Mouse (Mus musculus) heart, embryonic 13.5 days (tissue): ENCODE results near the gene Lsm11. TPM values are rescaled to one million over a fixed set of nuclear protein-coding genes. Genes with fewer than 3 reads are reported as not detected.
A peak's percentile ranks its signal among the peaks of the same experiment; 100 is the strongest.

Source experiments
- ATAC-seq: fragments of 200-750 bp; cut with Nextera tagmentation; 2 replicates; pipeline ENCODE4 v1.8.0; 2017; ENCODE audit warnings: moderate TSS enrichment; ENCODE audit not compliant: insufficient number of reproducible peaks, low FRiP score, low TSS enrichment; ENCODE audit errors: extremely low read depth
- H3K27ac ChIP-seq: fragments of 300-500 bp; sonication (generic); replicated peaks from 2 replicates; pipeline ENCODE4 v1.5.1; 2015; ENCODE audit warnings: moderate library complexity, mild to moderate bottlenecking, inconsistent platforms
- H3K27me3 ChIP-seq: fragments of 300-500 bp; sonication (generic); replicated peaks from 2 replicates; pipeline ENCODE4 v1.6.1; 2015; ENCODE audit warnings: mild to moderate bottlenecking, inconsistent platforms
- H3K36me3 ChIP-seq: fragments of 300-500 bp; sonication (generic); 2 replicates; pipeline ENCODE4 v1.6.1; 2015; ENCODE audit warnings: mild to moderate bottlenecking, inconsistent platforms
- H3K4me1 ChIP-seq: fragments of 300-500 bp; sonication (generic); 2 replicates; pipeline ENCODE4 v1.6.1; 2015; ENCODE audit warnings: inconsistent platforms
- H3K4me2 ChIP-seq: fragments of 300-500 bp; sonication (generic); 2 replicates; pipeline ENCODE4 v1.6.1; 2015; ENCODE audit warnings: inconsistent platforms, mild to moderate bottlenecking, moderate library complexity
- H3K4me3 ChIP-seq: fragments of 300-500 bp; sonication (generic); 2 replicates; pipeline ENCODE4 v1.5.1; 2015; ENCODE audit warnings: moderate library complexity, mild to moderate bottlenecking, inconsistent platforms
- H3K9ac ChIP-seq: fragments of 300-500 bp; sonication (generic); 2 replicates; pipeline ENCODE4 v1.6.1; 2015; ENCODE audit warnings: inconsistent platforms, mild to moderate bottlenecking, moderate library complexity
- H3K9me3 ChIP-seq: fragments of 300-500 bp; sonication (generic); 2 replicates; pipeline ENCODE4 v1.6.1; 2016; ENCODE audit warnings: inconsistent platforms
- WGBS: fragments of 180-500 bp; shearing (Covaris S2); methylation state at CpG from one replicate; pipeline ENCODE4 v1.1.7; 2015; ENCODE audit warnings: mixed read lengths; 5-methylcytosine and 5-hydroxymethylcytosine counted together
- polyA plus RNA-seq: library from polyadenylated mRNA; unstranded; fragments of >200 nt; fragmentation: Nextera tagmentation; extraction: Ambion mirVana; gene quantifications from 2 replicates; pipeline ENCODE4 v1.2.1, GENCODE M21; 2015

Gene Lsm11
- 6.9 and 7.3 TPM in 2 replicates for polyA plus RNA-seq

GRCm38 (mm10) chr11:45944643-45945156, at the start of gene Lsm11:
Gene Lsm11 (minus strand): TSS chr11:45944935.
- Histone ChIP-seq H3K9ac (peak within 1 kb of the TSS; percentile 97), H3K27ac (peak within 1 kb of the TSS; percentile 73), H3K36me3 (peaks cover 39% of the 10 kb centered on the region), H3K4me2 (peak within 1 kb of the TSS; percentile 91), H3K4me3 (peak within 1 kb of the TSS; percentile 93), H3K9me3 (no peaks in the 10 kb centered on the region), H3K4me1 (peaks cover 24% of the 10 kb centered on the region), H3K27me3 (no peaks in the 10 kb centered on the region)
- WGBS, result under 1% methylated on average over 55 of the region's 55 CpGs
- ATAC-seq, result peak; percentile 84

GRCm38 (mm10) chr11:45992087-45992486, 47.4 kb upstream of the Lsm11 start:
- Histone ChIP-seq H3K27ac (no peak overlapping the region), H3K36me3 (no peaks in the 10 kb centered on the region), H3K27me3 (peaks cover 3% of the 10 kb centered on the region; the same call in 1 of the 2 replicates), H3K4me2 (peak overlapping the region; percentile 68), H3K9ac (peak overlapping the region; percentile 69), H3K4me3 (peak overlapping the region; percentile 45), H3K9me3 (no peaks in the 10 kb centered on the region), H3K4me1 (peaks cover 7% of the 10 kb centered on the region; the same call in 1 of the 2 replicates)
- 42% methylated on average over 13 of the region's 13 CpGs for WGBS
- no peak for ATAC-seq

- no peaks in the 10 kb centered on the region for H3K9me3 ChIP-seq
- H3K36me3 ChIP-seq, result no peaks in the 10 kb centered on the region
- H3K9ac ChIP-seq, result peak overlapping the region; percentile 69
- peaks cover 7% of the 10 kb centered on the region; the same call in 1 of the 2 replicates for H3K4me1 ChIP-seq
- peak overlapping the region; percentile 45 for H3K4me3 ChIP-seq
- no peak; the same call in 1 of the 2 replicates for ATAC-seq
- no peak overlapping the region for H3K27ac ChIP-seq
- H3K4me2 ChIP-seq, result peak overlapping the region; percentile 68
- WGBS, result 5% methylated on average over 16 of the region's 16 CpGs
- H3K27me3 ChIP-seq, result peaks cover 3% of the 10 kb centered on the region; the same call in 1 of the 2 replicates
These were observed 46.9 kb upstream of the Lsm11 start for GRCm38 (mm10) chr11:45991604-45992003.

- Histone ChIP-seq H3K27ac (peak overlapping the region; percentile 65; the same call in 1 of the 2 replicates), H3K9ac (peak overlapping the region; percentile 95), H3K4me3 (peak overlapping the region; percentile 72), H3K36me3 (no peaks in the 10 kb centered on the region), H3K4me2 (peak overlapping the region; percentile 85), H3K27me3 (peaks cover 12% of the 10 kb centered on the region), H3K4me1 (peaks cover 7% of the 10 kb centered on the region), H3K9me3 (peaks cover 4% of the 10 kb centered on the region; the same call in 1 of the 2 replicates)
- no peak for ATAC-seq
- 38% methylated on average over 19 of the region's 19 CpGs for WGBS
These were observed 36.1 kb upstream of the Lsm11 start for GRCm38 (mm10) chr11:45980893-45981253.

GRCm38 (mm10) chr11:45979946-45980892, 35.5 kb upstream of the Lsm11 start, which contains the start of gene Sox30:
Gene Sox30 (plus strand): TSS chr11:45980310.
- Histone ChIP-seq H3K27ac (peak within 1 kb of the TSS; percentile 65), H3K4me3 (peak within 1 kb of the TSS; percentile 72), H3K36me3 (no peaks in the 10 kb centered on the region), H3K27me3 (peaks cover 12% of the 10 kb centered on the region), H3K4me1 (peaks cover 7% of the 10 kb centered on the region), H3K4me2 (peak within 1 kb of the TSS; percentile 85), H3K9me3 (peaks cover 4% of the 10 kb centered on the region; the same call in 1 of the 2 replicates), H3K9ac (peak within 1 kb of the TSS; percentile 95)
- WGBS, result 10% methylated on average over 78 of the region's 115 CpGs
- ATAC-seq, result peak; percentile 71

- H3K27ac ChIP-seq, result no peak overlapping the region
- no peak overlapping the region for H3K9ac ChIP-seq
- no peak for ATAC-seq
- peaks cover 4% of the 10 kb centered on the region; the same call in 1 of the 2 replicates for H3K9me3 ChIP-seq
- no peak overlapping the region for H3K4me3 ChIP-seq
- WGBS, result 67% methylated on average over 3 of the region's 3 CpGs
- H3K4me2 ChIP-seq, result no peak overlapping the region
- H3K4me1 ChIP-seq, result peaks cover 5% of the 10 kb centered on the region
- H3K36me3 ChIP-seq, result no peaks in the 10 kb centered on the region
- peaks cover 18% of the 10 kb centered on the region for H3K27me3 ChIP-seq
These were observed 31.3 kb upstream of the Lsm11 start for GRCm38 (mm10) chr11:45976061-45976460.

GRCm38 (mm10) chr11:45974466-45974865, 29.7 kb upstream of the Lsm11 start:
- Histone ChIP-seq H3K9ac (no peak overlapping the region), H3K36me3 (no peaks in the 10 kb centered on the region), H3K27me3 (peaks cover 11% of the 10 kb centered on the region; the same call in 1 of the 2 replicates), H3K27ac (no peak overlapping the region), H3K9me3 (no peaks in the 10 kb centered on the region), H3K4me2 (no peak overlapping the region), H3K4me3 (no peak overlapping the region), H3K4me1 (no peaks in the 10 kb centered on the region)
- no peak for ATAC-seq
- WGBS, result 75% methylated on average over 8 of the region's 8 CpGs

- Histone ChIP-seq H3K4me3 (no peak overlapping the region), H3K27ac (no peak overlapping the region), H3K4me1 (no peaks in the 10 kb centered on the region), H3K27me3 (peaks cover 9% of the 10 kb centered on the region; the same call in 1 of the 2 replicates), H3K9me3 (no peaks in the 10 kb centered on the region), H3K9ac (no peak overlapping the region), H3K4me2 (no peak overlapping the region), H3K36me3 (no peaks in the 10 kb centered on the region)
- WGBS, result 73% methylated on average over 5 of the region's 5 CpGs
- ATAC-seq, result no peak
These were observed 28.9 kb upstream of the Lsm11 start for GRCm38 (mm10) chr11:45973635-45974034.

- Histone ChIP-seq H3K9ac (no peak overlapping the region), H3K4me3 (no peak overlapping the region), H3K4me2 (no peak overlapping the region), H3K27ac (no peak overlapping the region), H3K9me3 (no peaks in the 10 kb centered on the region), H3K4me1 (no peaks in the 10 kb centered on the region), H3K36me3 (no peaks in the 10 kb centered on the region), H3K27me3 (peaks cover 4% of the 10 kb centered on the region; the same call in 1 of the 2 replicates)
- ATAC-seq, result no peak
- 77% methylated on average over 3 of the region's 3 CpGs for WGBS
These were observed 23.7 kb upstream of the Lsm11 start for GRCm38 (mm10) chr11:45968466-45968865.

- no peak for ATAC-seq
- WGBS, result 73% methylated on average over 4 of the region's 4 CpGs
- no peaks in the 10 kb centered on the region for H3K4me1 ChIP-seq
- no peak overlapping the region for H3K27ac ChIP-seq
- H3K9ac ChIP-seq, result no peak overlapping the region
- H3K4me3 ChIP-seq, result no peak overlapping the region
- H3K4me2 ChIP-seq, result no peak overlapping the region
- H3K27me3 ChIP-seq, result no peaks in the 10 kb centered on the region
- H3K9me3 ChIP-seq, result no peaks in the 10 kb centered on the region
- H3K36me3 ChIP-seq, result no peaks in the 10 kb centered on the region
These were observed 22.2 kb upstream of the Lsm11 start for GRCm38 (mm10) chr11:45966896-45967295.

GRCm38 (mm10) chr11:45960003-45960402, 15.3 kb upstream of the Lsm11 start:
- H3K4me2 ChIP-seq, result no peak overlapping the region
- 73% methylated on average over 5 of the region's 5 CpGs for WGBS
- no peaks in the 10 kb centered on the region for H3K4me1 ChIP-seq
- H3K27ac ChIP-seq, result no peak overlapping the region
- no peak for ATAC-seq
- H3K4me3 ChIP-seq, result no peak overlapping the region
- 0 out of 2 replicates have a peak, but pooled peaks cover 3% of the 10 kb centered on the region for H3K9me3 ChIP-seq
- no peaks in the 10 kb centered on the region for H3K36me3 ChIP-seq
- no peaks in the 10 kb centered on the region for H3K27me3 ChIP-seq
- no peak overlapping the region for H3K9ac ChIP-seq
